Mouse (Mus musculus) fibroblast of lung, adult 2 months (primary cell): ENCODE measurements at regions not wholly inside any gene's neighbourhood (a gene's known extent, or its start where the extent isn't known, plus 50 kb on each side); places are given as distances from the start of the nearest gene placed in this dataset.
"Not testable (repeated sequence)": the region's sequence is repeated elsewhere in the genome, so short reads cannot be mapped to it uniquely, and the experiment has no call there.

ENCODE experiments used
- DNase-seq: peaks from one replicate; pipeline ENCODE4 v3.0.0-alpha.2; 2011; ENCODE audit warnings: low read depth

GRCm38 (mm10) chr13:113485511-113485910 lies 132.9 kb downstream of the Snx18 start:
- no peak for DNase-seq

- no peak for DNase-seq
Measured at GRCm38 (mm10) chr13:113484159-113484762, 134.1 kb downstream of the Snx18 start.

GRCm38 (mm10) chr13:113482911-113483310 lies 135.5 kb downstream of the Snx18 start:
- no peak for DNase-seq

- DNase-seq: no peak
Measured at GRCm38 (mm10) chr13:113477901-113478510, 140.4 kb downstream of the Snx18 start.

DNA sequence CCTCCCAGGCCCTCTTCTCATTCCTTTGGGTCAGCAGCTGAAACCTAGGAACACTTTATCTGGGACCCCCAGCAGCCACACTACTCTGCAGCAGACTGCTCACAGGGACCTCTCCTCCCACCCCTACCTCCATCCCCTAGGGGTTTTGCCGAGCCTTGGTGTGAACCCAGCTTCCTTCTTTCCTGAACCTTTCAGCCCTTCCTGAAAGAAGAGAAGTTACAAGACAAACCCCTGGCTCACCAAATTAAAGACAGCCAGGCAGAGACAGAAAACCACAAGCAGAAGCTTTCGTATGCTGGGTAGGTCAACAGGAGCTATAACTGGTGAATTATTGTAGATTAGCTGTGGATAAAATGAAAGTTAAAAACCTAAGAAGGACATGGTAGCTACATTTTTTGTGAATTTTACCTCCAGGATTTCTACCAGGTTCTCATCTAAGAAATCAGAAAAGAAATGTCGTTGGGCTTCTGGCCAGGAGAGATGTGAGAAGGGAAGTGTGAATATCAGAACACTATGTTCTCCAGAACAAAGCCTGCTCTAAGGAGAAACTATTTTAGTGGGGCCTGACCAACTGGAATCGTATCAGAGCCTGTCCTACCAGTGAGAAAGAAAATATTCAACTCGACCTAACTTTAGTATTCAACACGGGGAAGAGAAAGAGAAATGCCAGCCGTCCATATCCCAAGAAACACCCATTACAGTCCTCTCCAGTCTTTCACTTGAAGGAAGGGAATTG lies 147.4 kb downstream of the Snx18 start:
- DNase-seq: no peak

DNA sequence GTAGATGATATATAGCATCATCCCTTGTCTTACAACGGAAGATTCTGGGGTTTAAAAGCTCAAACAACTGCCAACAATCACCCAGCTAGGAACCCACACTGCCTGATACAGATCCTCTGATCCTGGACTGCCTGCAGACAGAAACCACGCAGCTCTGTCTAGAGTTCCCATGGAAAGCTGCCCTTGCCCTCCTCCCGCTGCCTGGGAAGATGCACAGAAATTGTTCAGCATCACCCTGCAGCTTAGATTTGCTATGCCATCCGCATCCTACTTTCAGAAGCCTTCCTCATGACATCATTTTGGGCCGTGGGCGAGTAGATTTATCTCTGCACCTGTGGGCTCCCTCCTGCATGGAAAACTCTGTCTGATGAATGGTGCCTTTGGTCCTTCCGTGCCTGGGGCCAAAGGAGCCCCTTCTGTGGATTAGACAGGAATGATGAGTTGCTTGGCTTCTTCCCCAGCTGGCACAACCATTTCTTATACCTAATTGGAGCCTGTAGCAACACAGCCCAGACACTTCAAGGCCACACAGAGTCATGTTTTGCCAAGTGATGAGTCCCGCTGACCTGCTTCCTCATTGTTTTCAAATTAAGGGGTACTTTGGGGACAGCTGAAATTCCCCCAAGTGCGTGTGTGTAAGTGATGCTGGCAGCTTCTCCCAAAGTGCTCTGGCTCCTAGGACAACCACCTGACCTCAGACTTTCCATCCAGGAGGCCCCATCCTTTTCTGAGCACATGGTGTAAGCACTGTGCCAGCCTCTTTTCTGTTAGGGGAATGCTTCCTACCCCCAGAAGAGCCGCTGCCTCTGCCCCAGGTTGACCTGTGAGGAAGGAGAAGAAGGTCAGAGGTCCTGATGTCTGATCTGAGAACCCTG lies 153.9 kb downstream of the Snx18 start:
- no peak for DNase-seq

DNA sequence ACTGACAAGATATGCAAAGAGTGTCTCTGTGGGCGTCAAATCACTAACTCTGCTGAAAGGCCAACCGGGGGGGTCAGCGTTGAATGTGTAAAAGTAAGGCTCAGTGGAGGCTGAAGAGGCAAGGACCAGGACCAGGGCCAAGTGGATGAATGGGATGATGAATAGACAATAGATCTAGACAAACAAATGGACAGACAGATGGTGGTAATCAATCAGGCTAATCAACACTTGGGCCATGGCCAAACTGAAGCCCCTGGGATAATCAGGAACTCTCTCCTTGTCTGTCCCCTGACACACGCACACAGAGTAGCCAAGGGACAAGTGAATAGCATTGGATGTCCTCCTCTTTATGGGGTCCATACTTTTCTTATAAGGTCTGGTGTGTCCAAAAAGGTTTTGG lies 154.9 kb downstream of the Snx18 start:
- no peak for DNase-seq

DNA sequence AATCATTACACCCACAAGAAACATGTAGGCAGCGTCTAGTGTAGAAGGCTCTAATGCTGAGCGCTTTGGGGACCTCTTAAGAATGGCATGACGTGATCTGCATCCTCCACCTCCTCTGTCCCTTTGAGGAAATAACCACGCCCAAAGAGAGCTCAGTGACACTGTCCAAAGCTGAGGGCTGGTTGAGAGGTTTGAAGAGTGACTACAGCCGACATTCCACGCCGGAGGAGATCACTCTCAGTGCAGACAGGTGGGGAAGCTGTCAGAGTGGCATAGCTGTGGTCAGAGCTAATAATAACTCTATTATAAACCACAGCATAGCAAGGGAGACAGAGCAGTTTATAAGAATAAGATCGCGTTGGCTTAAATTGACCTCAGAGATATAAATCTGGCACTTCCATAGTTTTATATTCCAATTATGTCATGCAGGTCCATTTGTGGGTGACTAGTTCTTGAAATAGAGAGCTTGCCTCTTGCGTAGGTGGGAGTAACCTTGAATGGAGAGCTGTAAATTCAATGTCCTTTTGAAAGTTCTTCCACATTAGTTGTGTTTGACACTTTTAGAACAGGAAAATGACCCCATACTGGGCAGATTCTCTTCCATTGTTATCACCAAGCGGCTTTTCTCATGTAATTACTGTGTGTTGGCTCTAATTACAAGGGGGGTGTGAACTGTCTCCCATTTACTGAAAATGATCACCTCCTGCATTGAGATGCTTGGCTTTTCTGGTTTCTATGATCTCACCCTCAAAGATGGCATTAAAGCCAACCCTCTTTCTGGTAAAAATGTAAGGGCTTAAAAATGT lies 161.7 kb downstream of the BC067074 start:
- no peak for DNase-seq

- no peak for DNase-seq
Measured at GRCm38 (mm10) chr13:113448378-113448777, 155.4 kb downstream of the BC067074 start.

GRCm38 (mm10) chr13:113446226-113446625 lies 153.3 kb downstream of the BC067074 start:
- no peak for DNase-seq

DNA sequence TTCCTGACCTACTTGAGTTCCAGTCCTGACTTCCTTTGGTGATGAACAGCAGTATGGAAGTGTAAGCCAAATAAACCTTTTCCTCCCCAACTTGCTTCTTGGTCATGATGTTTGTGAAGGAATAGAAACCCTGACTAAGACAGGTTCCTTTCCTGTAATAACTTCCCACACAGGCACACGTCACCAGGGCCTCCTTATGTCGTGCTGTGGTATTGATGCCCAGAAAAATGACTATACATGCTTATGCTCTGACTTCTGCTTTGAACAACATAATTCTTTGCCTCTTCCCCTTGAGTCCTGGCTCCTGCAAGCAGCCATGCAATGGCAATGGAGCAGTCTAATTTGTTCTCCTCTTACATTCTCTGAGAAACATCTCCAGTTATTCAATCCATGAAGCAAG lies 151.5 kb downstream of the BC067074 start:
- not testable (repeated sequence) for DNase-seq

DNA sequence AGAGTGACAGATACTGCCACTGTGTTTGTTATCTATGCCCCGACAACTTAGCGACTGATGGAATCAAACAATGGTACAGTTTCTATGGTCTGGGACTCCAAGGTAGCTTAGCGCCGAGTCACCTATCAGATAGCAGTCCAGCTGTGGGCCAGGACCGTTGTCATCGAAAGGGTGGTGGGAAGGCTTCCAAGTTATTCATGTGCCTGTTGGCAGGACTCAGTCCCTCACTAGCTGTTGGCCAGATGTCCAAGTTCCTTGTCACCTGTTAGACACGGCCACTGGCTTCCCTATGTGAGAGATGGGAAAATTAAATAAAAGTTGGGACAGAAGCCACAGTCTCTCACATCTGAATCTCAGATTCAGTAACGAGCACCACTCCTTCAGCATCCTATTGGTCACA lies 150.1 kb downstream of the BC067074 start:
- no peak for DNase-seq

DNA sequence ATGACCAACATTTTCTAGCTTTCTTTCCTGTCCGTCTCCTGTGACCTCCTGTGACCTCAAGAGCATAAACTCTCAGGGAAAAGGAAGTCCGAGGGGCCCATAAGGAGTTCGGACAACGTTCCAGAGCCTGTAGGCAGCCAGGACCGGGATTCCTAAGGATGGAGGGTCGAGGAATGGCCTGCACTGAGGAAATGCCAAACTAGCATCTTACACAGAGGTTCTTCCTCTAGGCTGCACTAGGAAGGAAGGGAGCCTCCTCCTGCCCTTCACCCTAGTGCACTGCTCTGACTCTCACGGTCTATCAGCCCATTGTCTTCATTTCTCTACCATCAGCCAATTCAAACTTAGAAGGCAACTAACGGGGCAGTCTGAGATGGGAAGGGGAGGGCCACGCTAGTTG lies 149.2 kb downstream of the BC067074 start:
- no peak for DNase-seq

DNA sequence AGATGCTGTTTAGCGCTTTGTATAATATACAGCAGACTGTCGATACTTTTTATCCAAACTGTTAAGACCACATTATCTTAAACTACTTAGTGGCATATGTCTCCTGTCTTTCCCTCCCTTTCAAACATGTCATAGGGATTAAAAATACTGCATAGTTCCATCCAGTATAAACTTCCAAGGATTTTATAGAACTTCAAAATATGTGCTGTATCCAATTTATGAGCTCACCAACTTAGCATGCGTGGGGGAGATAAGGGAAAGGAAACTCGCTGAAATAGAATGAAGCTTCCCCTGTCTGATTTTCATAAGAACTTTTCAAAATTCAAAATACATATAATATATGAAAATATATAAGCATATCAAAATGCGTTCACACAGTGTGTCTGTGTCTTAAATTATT lies 147.2 kb downstream of the BC067074 start:
- no peak for DNase-seq

DNA sequence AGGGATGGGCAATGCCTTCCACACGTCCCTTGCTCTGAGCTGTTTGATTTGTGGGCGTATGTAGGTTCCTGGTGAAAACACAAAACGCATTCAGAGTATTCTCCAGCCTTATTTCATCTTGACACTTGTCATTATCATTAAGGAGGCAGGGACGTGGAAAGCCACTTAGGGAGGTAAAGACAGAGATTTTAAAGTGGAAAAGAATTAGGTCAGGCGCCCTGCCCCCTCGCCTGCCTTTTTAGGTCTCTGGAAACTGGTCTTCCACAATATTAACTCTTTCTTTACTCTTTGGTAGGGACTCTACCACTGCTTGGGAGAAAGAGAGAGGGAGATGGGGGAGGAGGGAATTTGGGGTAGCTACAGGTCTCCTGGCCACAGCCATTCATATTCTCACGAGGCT lies 146.6 kb downstream of the BC067074 start:
- DNase-seq: no peak

DNA sequence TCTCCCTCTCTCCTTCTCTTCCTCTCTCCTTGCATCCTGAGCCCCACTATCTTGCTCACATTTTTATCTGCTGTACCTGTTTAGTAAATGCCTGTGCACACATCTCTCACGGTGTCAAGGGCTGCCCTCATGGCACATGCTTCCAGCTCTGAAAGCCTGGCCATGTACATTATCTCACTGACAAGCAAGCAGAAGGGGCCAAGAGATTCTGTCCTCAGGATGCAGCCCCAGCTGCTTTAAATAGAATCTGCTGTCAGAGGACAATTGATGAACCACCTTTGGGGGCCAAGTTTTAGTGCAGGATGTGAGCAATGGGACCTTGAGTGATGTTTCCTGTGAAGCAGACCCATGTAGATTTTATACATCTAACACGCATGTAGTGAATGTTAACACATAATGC lies 145.9 kb downstream of the BC067074 start:
- DNase-seq: no peak

GRCm38 (mm10) chr13:113436288-113436687 lies 143.3 kb downstream of the BC067074 start:
- DNase-seq: no peak

DNA sequence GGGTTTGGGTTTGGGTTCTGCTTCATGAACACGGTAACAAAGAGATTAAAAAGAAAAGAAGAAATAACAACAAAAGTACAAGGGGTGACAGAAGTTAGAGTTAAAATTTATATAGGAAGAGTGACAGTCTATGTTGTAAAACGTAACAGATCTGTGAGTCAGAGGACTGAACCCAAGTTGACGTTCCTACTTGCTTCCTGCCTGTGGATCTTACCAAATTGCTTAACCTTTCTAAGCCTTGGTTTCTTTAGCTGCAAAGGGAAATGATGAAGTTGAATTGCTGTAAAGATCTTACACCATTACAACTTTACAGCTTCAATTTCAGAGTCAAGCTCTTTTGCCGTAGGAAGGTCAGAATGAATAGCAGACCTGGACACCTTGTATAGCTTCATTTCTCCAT lies 142.2 kb downstream of the BC067074 start:
- no peak for DNase-seq

- DNase-seq: no peak
Measured at GRCm38 (mm10) chr13:113433456-113433855, 140.5 kb downstream of the BC067074 start.

- DNase-seq: no peak
Measured at GRCm38 (mm10) chr13:113429615-113430014, 136.7 kb downstream of the BC067074 start.
